Mouse (Mus musculus) CH12.LX (cell line): ENCODE results near the gene Neb. TPM values are rescaled to one million over a fixed set of nuclear protein-coding genes. Genes with fewer than 3 reads are reported as not detected.

Experiments
- DNase-seq: peaks from one replicate; pipeline ENCODE4 v3.0.0-alpha.2; 2013; ENCODE audit errors: extremely low read depth
- H3K27ac ChIP-seq: 2 replicates; pipeline ENCODE4 v1.5.1; 2012; ENCODE audit warnings: low read depth, mild to moderate bottlenecking, control low read depth, moderate library complexity; ENCODE audit not compliant: insufficient read depth
- H3K27me3 ChIP-seq: replicated peaks from 2 replicates; pipeline ENCODE3; 2012; ENCODE audit warnings: inconsistent platforms
- H3K36me3 ChIP-seq, 2 experiments: replicated peaks in 1 of 2; 2 replicates each; pipeline versions ENCODE3 to v1.6.1; 2012; ENCODE audit warnings: inconsistent platforms in 1 of 2, low read length in 1 of 2, mild to moderate bottlenecking in 1 of 2, mixed read lengths in 1 of 2, moderate library complexity in 1 of 2; ENCODE audit not compliant: control insufficient read depth in 1 of 2, insufficient read depth in 1 of 2
- H3K4me1 ChIP-seq, 2 experiments: 2 replicates each; pipeline ENCODE4 v1.6.1; 2012; ENCODE audit warnings: inconsistent platforms in 1 of 2, moderate library complexity in 1 of 2; ENCODE audit not compliant: insufficient read depth in 2 of 2, control insufficient read depth in 1 of 2
- H3K4me2 ChIP-seq: 2 replicates; pipeline ENCODE4 v1.6.1; 2012; ENCODE audit warnings: low read depth, mild to moderate bottlenecking, control low read depth; ENCODE audit not compliant: poor library complexity, insufficient read depth, severe bottlenecking
- H3K4me3 ChIP-seq, 3 experiments: fragments of 150-350 bp in 1 of 3; sonication (generic) in 1 of 3; replicated peaks in 1 of 3; 2 replicates each; pipeline versions ENCODE3 to v1.5.1; 2011 to 2012; ENCODE audit warnings: low read depth in 2 of 3, low read length in 2 of 3, mild to moderate bottlenecking in 2 of 3, moderate library complexity in 2 of 3, control low read depth in 1 of 3, improper control_type of control experiment in 1 of 3, inconsistent platforms in 1 of 3, mixed read lengths in 1 of 3; ENCODE audit not compliant: poor library complexity in 1 of 3
- H3K79me2 ChIP-seq: replicated peaks from 2 replicates; pipeline ENCODE4 v1.6.1; 2012; ENCODE audit warnings: mild to moderate bottlenecking, moderate library complexity; ENCODE audit not compliant: control insufficient read depth, poor library complexity, insufficient read depth, severe bottlenecking; ENCODE audit errors: extremely low read depth
- H3K9ac ChIP-seq: 2 replicates; pipeline ENCODE4 v1.6.1; 2012; ENCODE audit warnings: low read depth, mild to moderate bottlenecking, control low read depth, moderate library complexity; ENCODE audit not compliant: insufficient read depth
- H3K9me3 ChIP-seq: replicated peaks from 2 replicates; pipeline ENCODE3; 2012; ENCODE audit warnings: low read length, inconsistent platforms, mixed read lengths
- BHLHE40 ChIP-seq: IDR thresholded peaks from 2 replicates; pipeline ENCODE4 v1.6.1; 2011; ENCODE audit warnings: mild to moderate bottlenecking, low read depth, low read length, improper control_type of control experiment
- CHD1 ChIP-seq: IDR thresholded peaks from 2 replicates; pipeline ENCODE4 v1.6.1; 2012; ENCODE audit warnings: low read depth, low read length, improper control_type of control experiment, inconsistent platforms
- E2F4 ChIP-seq: IDR thresholded peaks from 2 replicates; pipeline ENCODE4 v1.6.1; 2011; ENCODE audit warnings: low read depth, low read length, improper control_type of control experiment; ENCODE audit not compliant: insufficient replicate concordance
- ELF1 ChIP-seq: IDR thresholded peaks from 2 replicates; pipeline ENCODE4 v1.6.1; 2014; ENCODE audit warnings: low read depth, mild to moderate bottlenecking, inconsistent platforms, low read length, improper control_type of control experiment
- EP300 ChIP-seq: IDR thresholded peaks from 2 replicates; pipeline ENCODE4 v1.6.1; 2011; ENCODE audit warnings: low read length, improper control_type of control experiment
- HCFC1 ChIP-seq: IDR thresholded peaks from 2 replicates; pipeline ENCODE4 v1.6.1; 2012; ENCODE audit warnings: low read depth, mild to moderate bottlenecking, inconsistent platforms, low read length, improper control_type of control experiment
- IRF4 ChIP-seq: IDR thresholded peaks from 2 replicates; pipeline ENCODE4 v1.6.1; 2014; ENCODE audit warnings: low read depth, mild to moderate bottlenecking, inconsistent platforms, low read length, improper control_type of control experiment
- KAT2A ChIP-seq: IDR thresholded peaks from 2 replicates; pipeline ENCODE4 v1.6.1; 2012; ENCODE audit warnings: low read length, improper control_type of control experiment, inconsistent platforms; ENCODE audit not compliant: insufficient replicate concordance
- MAX ChIP-seq: IDR thresholded peaks from 2 replicates; pipeline ENCODE4 v1.6.1; 2011; ENCODE audit warnings: low read length, improper control_type of control experiment
- MAZ ChIP-seq: IDR thresholded peaks from 2 replicates; pipeline ENCODE4 v1.6.1; 2012; ENCODE audit warnings: low read depth, mild to moderate bottlenecking, inconsistent platforms, low read length, improper control_type of control experiment, moderate library complexity
- MEF2A ChIP-seq: IDR thresholded peaks from 2 replicates; pipeline ENCODE4 v1.6.1; 2014; ENCODE audit warnings: low read depth, mild to moderate bottlenecking, inconsistent platforms, low read length, improper control_type of control experiment, borderline replicate concordance
- NRF1 ChIP-seq: IDR thresholded peaks from 2 replicates; pipeline ENCODE4 v1.6.1; 2014; ENCODE audit warnings: low read depth, mild to moderate bottlenecking, inconsistent platforms, low read length, improper control_type of control experiment, moderate library complexity
- POLR2A ChIP-seq: IDR thresholded peaks from 2 replicates; pipeline ENCODE4 v1.6.1; 2011; ENCODE audit warnings: low read depth, mild to moderate bottlenecking, improper control_type of control experiment, low read length
- POLR2AphosphoS2 ChIP-seq: IDR thresholded peaks from 2 replicates; pipeline ENCODE4 v1.6.1; 2011; ENCODE audit warnings: low read depth, low read length, improper control_type of control experiment
- RCOR1 ChIP-seq: conservative IDR thresholded peaks from 2 replicates; pipeline ENCODE4 v1.6.1; 2012; ENCODE audit warnings: low read depth, mild to moderate bottlenecking, inconsistent platforms, low read length, improper control_type of control experiment
- TCF12 ChIP-seq: IDR thresholded peaks from 2 replicates; pipeline ENCODE4 v1.6.1; 2014; ENCODE audit warnings: low read depth, mild to moderate bottlenecking, inconsistent platforms, low read length, improper control_type of control experiment
- UBTF ChIP-seq: IDR thresholded peaks from 2 replicates; pipeline ENCODE4 v1.6.1; 2012; ENCODE audit warnings: low read depth, mild to moderate bottlenecking, inconsistent platforms, low read length, improper control_type of control experiment, moderate library complexity
- USF1 ChIP-seq: IDR thresholded peaks from 2 replicates; pipeline ENCODE4 v1.6.1; 2014; ENCODE audit warnings: low read depth, mild to moderate bottlenecking, inconsistent platforms, low read length, improper control_type of control experiment
- ZC3H11A ChIP-seq: IDR thresholded peaks from 2 replicates; pipeline ENCODE4 v1.6.1; 2012; ENCODE audit warnings: low read depth, mild to moderate bottlenecking, inconsistent platforms, low read length, improper control_type of control experiment
- ZKSCAN1 ChIP-seq: IDR thresholded peaks from 2 replicates; pipeline ENCODE4 v1.6.1; 2012; ENCODE audit warnings: low read depth, inconsistent platforms, low read length, improper control_type of control experiment, borderline replicate concordance
- dilution Hi-C: fragments of 300-500 bp; cut with MboI; formaldehyde crosslinking; loops from 2 replicates; pipeline ENCODE4 v1.14.3; 2020; ENCODE audit warnings: low sequenced_read_pairs; ENCODE audit not compliant: extremely low pct_unique_long_range_greater_than_20kb, extremely low pct_ligation_motif_present
- in situ Hi-C: fragments of 300-500 bp; cut with MboI; formaldehyde crosslinking; loops from 3 replicates; pipeline ENCODE4 v1.14.3; 2019; ENCODE audit warnings: low sequenced_read_pairs, low pct_ligation_motif_present, low pct_unique_long_range_greater_than_20kb, mixed read lengths
- polyA plus RNA-seq: library from polyadenylated mRNA; unstranded; fragments of >175 nt; gene quantifications from 2 replicates; pipeline ENCODE4 v1.2.1, GENCODE M21; 2012; ENCODE audit warnings: low read depth; ENCODE audit not compliant: insufficient read length
- total RNA-seq, 2 experiments: library from RNA; depleted of rRNA; stranded (reverse); fragments of 300-350 nt in 1 of 2; fragments of >200 nt in 1 of 2; gene quantifications; 2 replicates each; pipeline ENCODE4 v1.2.3; 2012 to 2014

Gene Neb
- total and polyA plus RNA-seq, 3 experiments, result 1.5 to 1.8 (median 1.7) TPM

DNA sequence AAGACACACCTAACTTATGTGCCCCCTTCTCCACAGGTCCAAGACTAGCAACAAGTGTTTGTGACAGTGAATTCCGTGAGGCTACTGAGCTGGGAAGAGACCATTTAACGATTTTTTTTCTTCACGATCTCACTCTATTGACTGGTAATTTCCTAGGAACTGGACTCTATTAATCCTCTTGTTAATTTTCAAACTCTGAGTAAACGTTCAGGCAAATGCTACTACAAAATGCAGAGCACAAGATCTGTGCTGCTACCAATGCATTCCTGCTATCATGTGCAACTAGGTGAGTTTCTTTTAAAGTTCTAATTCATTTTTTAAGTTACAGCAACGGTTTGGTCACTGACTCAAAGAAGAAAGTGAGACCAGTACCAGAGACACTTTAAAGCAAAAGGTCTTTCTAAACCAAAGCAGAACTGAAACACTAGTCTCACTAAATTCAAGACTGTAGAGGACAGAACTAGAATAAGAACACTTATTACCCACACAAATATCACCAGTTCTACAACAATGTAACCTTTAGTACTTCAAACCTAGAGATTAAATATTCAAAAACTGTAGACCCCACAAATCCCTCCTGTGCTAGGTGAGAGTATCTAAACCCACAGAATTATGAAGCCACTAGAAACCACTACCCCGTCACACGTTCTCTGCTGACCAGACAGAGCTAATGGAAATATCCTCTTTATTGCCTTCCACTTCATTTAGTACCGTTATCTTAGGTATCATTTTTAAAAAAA lies 44.8 kb upstream of the Neb start (continued):
- TF ChIP-seq MAZ (no peak; the same call in 1 of the 2 replicates), ZC3H11A (no peak), RCOR1 (no peak; the same call in 1 of the 2 replicates), IRF4 (peak; percentile 96), ELF1 (no peak), MEF2A (peak; percentile 42; the same call in 1 of the 2 replicates), HCFC1 (no peak), E2F4 (0 out of 2 replicates have a peak, but pooled peaks have one; percentile 45), POLR2AphosphoS2 (no peak), TCF12 (no peak), KAT2A (no peak), POLR2A (no peak), CHD1 (no peak), BHLHE40 (peak; percentile 43; the same call in 1 of the 2 replicates), MAX (0 out of 2 replicates have a peak, but pooled peaks have one; percentile 15)
- TF ChIP-seq, all 38 proteins: peak for 13

DNA sequence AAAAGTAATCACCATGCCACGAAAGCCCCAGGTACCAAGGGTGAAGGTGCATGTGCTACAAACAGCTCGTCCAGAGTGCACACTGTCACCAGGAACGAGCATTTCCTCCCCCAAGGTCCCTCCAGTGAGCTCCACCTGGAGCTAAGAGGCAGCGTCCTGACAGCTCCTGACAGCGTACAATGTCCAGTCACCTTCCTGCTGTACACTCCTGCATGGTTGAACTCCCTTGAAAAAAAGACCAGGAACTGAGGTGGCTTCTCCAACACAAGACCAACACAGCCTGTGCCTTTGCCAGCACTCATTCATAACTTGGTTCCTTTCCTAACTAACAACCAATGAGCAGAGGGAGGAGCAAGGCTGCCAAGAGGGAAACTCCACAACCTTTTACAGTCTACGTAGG lies 42.9 kb upstream of the Neb start:
- TF ChIP-seq ZKSCAN1 (no peak), BHLHE40 (no peak), USF1 (no peak), EP300 (no peak), UBTF (no peak), MAX (no peak), NRF1 (no peak), ZC3H11A (no peak)
- H3K9ac ChIP-seq, result no peak overlapping the region
- no peaks in the 10 kb centered on the region for H3K9me3 ChIP-seq
- H3K27ac ChIP-seq, result no peak overlapping the region
- peaks cover 0 to 7% of the 10 kb centered on the region in 2 experiments for H3K36me3 ChIP-seq
- no peaks in the 10 kb centered on the region for H3K27me3 ChIP-seq
- no peak for DNase-seq
- in situ Hi-C loops, result loop anchor here (25.0 kb wide), 1 partner anchor 166 kb away; no protein-coding TSS in a partner anchor
- H3K79me2 ChIP-seq, result peaks cover 78% of the 10 kb centered on the region
- peaks cover 29 to 72% of the 10 kb centered on the region in 2 experiments for H3K4me1 ChIP-seq
- dilution Hi-C loops, result no loop called here
- peak overlapping the region in 1 of 3 experiments; percentile 22 for H3K4me3 ChIP-seq
- H3K4me2 ChIP-seq, result no peak overlapping the region
